Mouse (Mus musculus) hindbrain, postnatal 0 days (tissue): Measurements from ENCODE around the gene Kmt2b. TPM values are rescaled to one million over a fixed set of nuclear protein-coding genes. Genes with fewer than 3 reads are reported as not detected.

Source experiments
- ATAC-seq: fragments of 200-750 bp; cut with Nextera tagmentation; 2 replicates; pipeline ENCODE4 v1.8.0; 2017; ENCODE audit warnings: mild to moderate bottlenecking, moderate TSS enrichment, moderate library complexity
- DNase-seq: peaks from one replicate; pipeline ENCODE4 v3.0.0-alpha.2; 2015; ENCODE audit warnings: low spot score
- H3K27ac ChIP-seq: fragments of 300-500 bp; sonication (generic); 2 replicates; pipeline ENCODE4 v1.5.1; 2014; ENCODE audit warnings: mild to moderate bottlenecking
- H3K27me3 ChIP-seq: fragments of 300-500 bp; sonication (generic); 2 replicates; pipeline ENCODE4 v1.6.1; 2014; ENCODE audit warnings: low read length, mixed read lengths; ENCODE audit not compliant: insufficient read depth
- H3K36me3 ChIP-seq: fragments of 300-500 bp; sonication (generic); 2 replicates; pipeline ENCODE4 v1.6.1; 2014; ENCODE audit warnings: low read length, mixed read lengths; ENCODE audit not compliant: insufficient read depth
- H3K4me1 ChIP-seq: fragments of 300-500 bp; sonication (generic); 2 replicates; pipeline ENCODE4 v1.6.1; 2014; ENCODE audit warnings: antibody characterized with exemption, low read length, mixed read lengths; ENCODE audit not compliant: insufficient read depth
- H3K4me2 ChIP-seq: fragments of 300-500 bp; sonication (generic); 2 replicates; pipeline ENCODE4 v1.6.1; 2014; ENCODE audit warnings: low read depth, mild to moderate bottlenecking, low read length, moderate library complexity, mixed read lengths
- H3K4me3 ChIP-seq: fragments of 300-500 bp; sonication (generic); 2 replicates; pipeline ENCODE4 v1.5.1; 2014; ENCODE audit warnings: low read length
- H3K9ac ChIP-seq: fragments of 300-500 bp; sonication (generic); replicated peaks from 2 replicates; pipeline ENCODE4 v1.6.1; 2014; ENCODE audit warnings: mild to moderate bottlenecking, low read length, moderate library complexity, mixed read lengths
- H3K9me3 ChIP-seq: fragments of 300-500 bp; sonication (generic); 2 replicates; pipeline ENCODE4 v1.6.1; 2016; ENCODE audit warnings: low read length, mixed read lengths
- CTCF ChIP-seq: IDR thresholded peaks from 2 replicates; pipeline ENCODE4 v1.5.1; 2016; ENCODE audit warnings: antibody characterized with exemption, control low read depth, low read depth
- WGBS: fragments of 180-500 bp; shearing (Covaris S2); extraction: QIAGEN DNeasy Blood & Tissue Kit; methylation state at CpG from one replicate; pipeline ENCODE4 v1.1.7; 2014; 5-methylcytosine and 5-hydroxymethylcytosine counted together
- polyA plus RNA-seq: library from polyadenylated mRNA; unstranded; fragments of >200 nt; fragmentation: Nextera tagmentation; extraction: Ambion mirVana; gene quantifications from 2 replicates; pipeline ENCODE4 v1.2.1, GENCODE M21; 2015
- total RNA-seq: library from RNA; depleted of rRNA; stranded (reverse); fragments of >200 nt; gene quantifications from 2 replicates; pipeline ENCODE4 v1.2.3, GENCODE M21; 2014

Gene Kmt2b
- total and polyA plus RNA-seq, 2 experiments from 2014 or later: 7.1 to 36.7 TPM

GRCm38 (mm10) chr7:30587842-30588667 lies 471 bp downstream of the Kmt2b start:
- ATAC-seq: peak; percentile 24
- H3K4me3 ChIP-seq: peak overlapping the region; percentile 95
- H3K27ac ChIP-seq: peak overlapping the region; percentile 96
- H3K36me3 ChIP-seq: peaks cover 29% of the 10 kb centered on the region
- no peak for TF ChIP-seq CTCF
- no peaks in the 10 kb centered on the region for H3K27me3 ChIP-seq
- WGBS: 1% methylated on average over 62 of the region's 67 CpGs
- peak overlapping the region; percentile 99 for H3K9ac ChIP-seq
- H3K4me1 ChIP-seq: peaks cover 8% of the 10 kb centered on the region
- peak; percentile 44 for DNase-seq
- peak overlapping the region; percentile 93 for H3K4me2 ChIP-seq
- no peaks in the 10 kb centered on the region for H3K9me3 ChIP-seq

GRCm38 (mm10) chr7:30586455-30587020 lies 2.0 kb downstream of the Kmt2b start:
- Histone ChIP-seq H3K4me2 (peak overlapping the region; percentile 93), H3K9ac (no peak overlapping the region), H3K4me3 (no peak overlapping the region), H3K4me1 (peaks cover 8% of the 10 kb centered on the region), H3K9me3 (no peaks in the 10 kb centered on the region), H3K27ac (no peak overlapping the region), H3K36me3 (peaks cover 44% of the 10 kb centered on the region), H3K27me3 (no peaks in the 10 kb centered on the region)
- ATAC-seq (no peak), DNase-seq (no peak)
- 84% methylated on average over 28 of the region's 28 CpGs for WGBS
- no peak for TF ChIP-seq CTCF

GRCm38 (mm10) chr7:30585170-30585569 lies 3.4 kb downstream of the Kmt2b start:
- ATAC-seq: no peak
- H3K36me3 ChIP-seq: peaks cover 56% of the 10 kb centered on the region

GRCm38 (mm10) chr7:30584339-30584738 lies 4.2 kb downstream of the Kmt2b start:
- WGBS: 92% methylated on average over 10 of the region's 10 CpGs
- no peak overlapping the region for H3K9ac ChIP-seq
- no peaks in the 10 kb centered on the region for H3K9me3 ChIP-seq
- H3K4me2 ChIP-seq: no peak overlapping the region
- no peak overlapping the region for H3K4me3 ChIP-seq
- ATAC-seq: no peak
- no peaks in the 10 kb centered on the region for H3K27me3 ChIP-seq
- H3K4me1 ChIP-seq: peaks cover 8% of the 10 kb centered on the region
- no peak for TF ChIP-seq CTCF
- H3K36me3 ChIP-seq: peaks cover 64% of the 10 kb centered on the region
- H3K27ac ChIP-seq: no peak overlapping the region
- DNase-seq: no peak

More at GRCm38 (mm10) chr7:30585170-30585569, 3.4 kb downstream of the Kmt2b start:
- DNase-seq: no peak
- Histone ChIP-seq H3K27ac (no peak overlapping the region), H3K4me1 (peaks cover 8% of the 10 kb centered on the region), H3K27me3 (no peaks in the 10 kb centered on the region), H3K4me2 (no peak overlapping the region), H3K9me3 (no peaks in the 10 kb centered on the region), H3K9ac (no peak overlapping the region), H3K4me3 (no peak overlapping the region)
- whole genome bisulfite sequencing: 95% methylated on average over 7 of the region's 7 CpGs
- no peak for TF ChIP-seq CTCF

GRCm38 (mm10) chr7:30581547-30581946 lies 7.0 kb downstream of the Kmt2b start:
- no peak for TF ChIP-seq CTCF
- Histone ChIP-seq H3K4me2 (no peak overlapping the region), H3K9ac (no peak overlapping the region), H3K9me3 (no peaks in the 10 kb centered on the region), H3K4me1 (no peaks in the 10 kb centered on the region), H3K4me3 (no peak overlapping the region), H3K27me3 (no peaks in the 10 kb centered on the region), H3K27ac (no peak overlapping the region), H3K36me3 (peaks cover 90% of the 10 kb centered on the region)
- 98% methylated on average over 16 of the region's 16 CpGs for WGBS
- ATAC-seq (no peak), DNase-seq (no peak)

GRCm38 (mm10) chr7:30579950-30580349 lies 8.6 kb downstream of the Kmt2b start:
- Histone ChIP-seq H3K4me1 (no peaks in the 10 kb centered on the region), H3K9me3 (no peaks in the 10 kb centered on the region), H3K4me2 (no peak overlapping the region), H3K4me3 (no peak overlapping the region), H3K9ac (no peak overlapping the region), H3K27ac (no peak overlapping the region), H3K36me3 (peaks cover 90% of the 10 kb centered on the region), H3K27me3 (no peaks in the 10 kb centered on the region)
- no peak for DNase-seq
- 94% methylated on average over 8 of the region's 8 CpGs for WGBS
- no peak for TF ChIP-seq CTCF
- ATAC-seq: no peak

GRCm38 (mm10) chr7:30572969-30573368 lies 15.6 kb downstream of the Kmt2b start:
- ATAC-seq (no peak), DNase-seq (peak; percentile 20)
- H3K9ac ChIP-seq: no peak overlapping the region
- H3K4me2 ChIP-seq: no peak overlapping the region
- H3K4me3 ChIP-seq: no peak overlapping the region
- no peak overlapping the region for H3K27ac ChIP-seq
- TF ChIP-seq CTCF: no peak
- H3K4me1 ChIP-seq: no peaks in the 10 kb centered on the region
- WGBS: 65% methylated on average over 2 of the region's 2 CpGs
- H3K27me3 ChIP-seq: no peaks in the 10 kb centered on the region
- no peaks in the 10 kb centered on the region for H3K9me3 ChIP-seq
- peaks cover 90% of the 10 kb centered on the region for H3K36me3 ChIP-seq
